Mouse (Mus musculus) lung, adult 18-20 months (tissue): Measurements from ENCODE around the gene Pdxk.
"Not testable (repeated sequence)": the region's sequence is repeated elsewhere in the genome, so short reads cannot be mapped to it uniquely, and the experiment has no call there.

Experiments used
- DNase-seq, 2 experiments: peaks; one replicate each; pipeline ENCODE4 v3.0.0; 2022; ENCODE audit warnings: mixed read lengths in 2 of 2

The Pdxk gene

GRCm38 (mm10) chr10:78464792-78465207 lies at the start of gene Pdxk:
Gene Pdxk, minus strand, starts transcription at chr10:78464975.
- DNase-seq = peak; percentile 96 to 97

- no peak for DNase-seq
Measured at GRCm38 (mm10) chr10:78502986-78503733, 38.4 kb upstream of the Pdxk start.

- peak; percentile 78 to 83 for DNase-seq
Measured at GRCm38 (mm10) chr10:78487431-78488086, 22.8 kb upstream of the Pdxk start.

- DNase-seq = no peak
Measured at GRCm38 (mm10) chr10:78486871-78487270, 22.1 kb upstream of the Pdxk start.

GRCm38 (mm10) chr10:78485369-78485768 lies 20.6 kb upstream of the Pdxk start:
- not testable (repeated sequence) for DNase-seq

- DNase-seq = peak; percentile 53 to 55
Measured at GRCm38 (mm10) chr10:78481928-78482499, 17.2 kb upstream of the Pdxk start.

GRCm38 (mm10) chr10:78480954-78481927 lies 16.5 kb upstream of the Pdxk start:
- DNase-seq = no peak

- no peak for DNase-seq
Measured at GRCm38 (mm10) chr10:78476821-78477220, 12.0 kb upstream of the Pdxk start.

- no peak for DNase-seq
Measured at GRCm38 (mm10) chr10:78474759-78475158, 10.0 kb upstream of the Pdxk start.

GRCm38 (mm10) chr10:78473434-78473833 lies 8.7 kb upstream of the Pdxk start:
- no peak for DNase-seq

- DNase-seq = no peak
Measured at GRCm38 (mm10) chr10:78472046-78472445, 7.3 kb upstream of the Pdxk start.

GRCm38 (mm10) chr10:78470582-78471313 lies 6.0 kb upstream of the Pdxk start:
- no peak for DNase-seq

- peak in 1 of 2 experiments; percentile 21 for DNase-seq
Measured at GRCm38 (mm10) chr10:78467761-78468310, 3.1 kb upstream of the Pdxk start.

- peak in 1 of 2 experiments; percentile 32 for DNase-seq
Measured at GRCm38 (mm10) chr10:78466647-78467046, 1.9 kb upstream of the Pdxk start.

- peak in 1 of 2 experiments; percentile 13 for DNase-seq
Measured at GRCm38 (mm10) chr10:78465472-78465871, 697 bp upstream of the Pdxk start.

- no peak for DNase-seq
Measured at GRCm38 (mm10) chr10:78464201-78464791, 479 bp downstream of the Pdxk start.

GRCm38 (mm10) chr10:78463769-78464167 lies 1.0 kb downstream of the Pdxk start:
- peak in 1 of 2 experiments; percentile 33 for DNase-seq

- peak in 1 of 2 experiments; percentile 14 for DNase-seq
Measured at GRCm38 (mm10) chr10:78462945-78463768, 1.6 kb downstream of the Pdxk start.

- DNase-seq = no peak
Measured at GRCm38 (mm10) chr10:78461767-78462166, 3.0 kb downstream of the Pdxk start.

- peak; percentile 31 to 55 for DNase-seq
Measured at GRCm38 (mm10) chr10:78460463-78460862, 4.3 kb downstream of the Pdxk start.
